Mouse (Mus musculus) CD4-positive, CD25-positive, alpha-beta regulatory T cell, adult 4 months (primary cell): ENCODE data around the gene Tas2r135. TPM values are rescaled to one million over a fixed set of nuclear protein-coding genes. Genes with fewer than 3 reads are reported as not detected.

ENCODE experiments used
- ATAC-seq: one replicate; pipeline ENCODE4 v1.8.0; 2017
- polyA plus RNA-seq, 2 experiments: library from polyadenylated mRNA; unstranded; fragments of 100-300 nt; shearing (Covaris generic); gene quantifications; one replicate each; pipeline ENCODE4 v1.2.1; 2017

Gene Tas2r135
- polyA plus RNA-seq, 2 experiments from 2014 or later, result not detected

DNA sequence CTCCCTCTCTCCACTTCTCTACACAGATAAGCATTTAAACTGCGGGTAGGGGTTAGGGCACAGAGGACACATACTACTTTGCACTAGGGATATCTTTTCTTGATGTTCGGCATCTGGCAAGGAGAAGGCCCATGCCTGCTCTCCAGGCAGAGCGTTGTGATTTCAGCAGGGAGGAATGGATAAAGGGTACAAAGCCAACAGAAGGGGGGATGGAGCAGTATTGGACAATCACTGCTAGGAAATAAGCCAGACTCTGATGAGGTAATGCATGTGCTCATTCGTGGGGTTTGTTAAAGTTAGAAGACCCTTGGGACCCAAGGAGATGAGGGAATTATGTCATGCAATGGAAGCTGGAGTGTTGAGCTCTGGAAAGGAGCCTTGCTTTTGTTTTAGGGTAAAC is 30.5 kb upstream of the Tas2r135 start:
- ATAC-seq, result no peak

DNA sequence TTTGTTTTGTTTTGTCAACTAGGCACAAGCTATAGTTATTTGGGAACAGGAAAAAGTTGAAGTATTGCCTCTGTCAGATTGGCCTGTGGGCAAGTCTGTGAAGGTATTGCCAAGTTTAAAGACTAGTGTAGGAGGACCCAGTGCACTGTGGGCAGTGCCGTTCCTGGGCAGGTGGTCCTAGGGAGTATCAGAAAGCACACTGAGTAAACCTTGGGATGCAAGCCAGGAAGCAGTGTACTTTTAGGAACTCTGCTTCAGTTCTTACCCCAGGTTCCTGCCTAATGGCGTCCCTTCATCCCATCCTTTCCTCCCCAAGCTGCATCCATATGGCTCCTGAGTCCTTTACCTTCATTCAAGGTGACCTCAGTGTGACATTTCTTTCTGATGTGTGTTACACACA is 30.1 kb upstream of the Tas2r135 start:
- ATAC-seq, result no peak

DNA sequence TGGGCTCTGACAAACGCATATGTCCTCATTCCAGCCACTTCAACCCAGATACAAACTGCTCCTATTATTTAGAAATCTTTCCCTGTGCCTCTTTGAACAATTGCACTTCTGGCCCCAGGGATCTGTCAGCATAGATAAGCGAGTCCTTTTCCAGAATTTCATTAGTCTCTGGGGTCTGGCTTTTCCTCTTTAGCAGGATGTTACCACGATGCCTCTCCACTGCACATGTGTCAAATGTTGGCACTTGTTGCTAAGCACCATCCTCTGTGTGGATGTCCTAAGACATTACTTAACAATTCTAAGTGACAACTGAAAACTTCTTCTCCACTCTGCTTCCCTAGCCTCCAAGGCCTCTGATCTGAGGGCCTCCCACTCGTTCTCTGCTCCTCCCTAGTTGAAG is 29.2 kb upstream of the Tas2r135 start:
- ATAC-seq, result no peak

DNA sequence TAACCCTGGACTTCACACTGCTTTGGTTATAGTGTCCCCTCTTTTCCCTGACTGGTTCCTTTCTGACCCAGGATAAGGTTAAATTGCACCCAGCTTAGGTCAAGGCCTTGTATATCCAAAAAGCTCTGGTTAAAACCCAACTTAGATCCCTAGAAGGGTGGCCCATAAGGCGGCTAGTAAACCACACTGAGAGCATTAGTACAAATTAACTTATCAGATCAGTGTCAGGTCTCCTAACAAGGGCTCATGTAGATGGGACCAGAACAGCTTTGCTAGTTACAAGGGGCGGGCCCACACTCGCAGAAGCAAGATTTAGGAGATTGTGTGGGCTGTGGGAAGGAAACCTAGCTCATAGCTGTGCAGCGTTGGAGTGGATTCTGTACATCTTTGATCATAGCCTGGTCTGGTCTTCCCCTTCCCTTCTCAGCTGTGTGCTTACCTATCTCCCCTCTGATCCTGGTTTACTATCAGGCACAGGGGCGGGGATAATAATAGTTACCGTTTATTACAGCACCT is 28.7 kb upstream of the Tas2r135 start:
- ATAC-seq, result peak; percentile 35

DNA sequence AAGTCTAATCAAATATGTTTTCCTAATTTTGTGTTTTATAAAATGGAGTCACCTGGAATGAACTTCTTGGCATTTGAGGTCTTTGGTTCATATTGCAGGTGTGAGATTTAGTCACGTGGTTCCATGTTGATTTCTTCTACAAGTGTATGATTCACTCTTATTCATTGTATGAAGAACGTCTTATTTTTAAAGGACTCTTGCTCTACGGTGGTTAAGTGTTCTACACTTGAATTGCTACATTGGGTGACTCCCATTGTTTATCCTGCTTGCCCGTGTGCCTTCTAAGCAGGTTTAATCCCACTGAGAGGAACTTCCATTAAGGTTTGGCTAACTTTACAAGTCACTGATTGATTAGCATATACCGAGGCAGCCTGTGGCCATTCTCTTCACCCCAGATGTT is 28.0 kb upstream of the Tas2r135 start:
- ATAC-seq, result no peak

DNA sequence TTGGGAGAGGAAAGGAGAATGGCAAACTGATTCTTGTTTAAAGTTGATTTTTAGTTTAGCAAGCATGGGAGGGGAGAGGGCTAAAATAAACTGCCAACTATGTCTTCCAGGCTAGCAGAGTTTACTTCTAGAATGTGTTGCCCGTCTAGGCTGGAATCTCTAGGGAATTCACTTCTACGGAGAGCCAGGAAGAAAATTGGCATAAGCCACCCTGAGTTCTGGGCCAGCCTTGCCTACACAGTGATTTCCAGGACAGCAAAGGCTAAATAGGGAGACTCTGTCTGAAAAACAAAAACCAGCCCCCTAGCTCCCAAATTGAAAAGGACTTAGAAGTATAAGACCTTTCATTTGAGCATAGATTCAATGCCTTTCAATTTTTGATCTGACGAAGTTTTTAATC is 25.7 kb upstream of the Tas2r135 start:
- ATAC-seq, result no peak

DNA sequence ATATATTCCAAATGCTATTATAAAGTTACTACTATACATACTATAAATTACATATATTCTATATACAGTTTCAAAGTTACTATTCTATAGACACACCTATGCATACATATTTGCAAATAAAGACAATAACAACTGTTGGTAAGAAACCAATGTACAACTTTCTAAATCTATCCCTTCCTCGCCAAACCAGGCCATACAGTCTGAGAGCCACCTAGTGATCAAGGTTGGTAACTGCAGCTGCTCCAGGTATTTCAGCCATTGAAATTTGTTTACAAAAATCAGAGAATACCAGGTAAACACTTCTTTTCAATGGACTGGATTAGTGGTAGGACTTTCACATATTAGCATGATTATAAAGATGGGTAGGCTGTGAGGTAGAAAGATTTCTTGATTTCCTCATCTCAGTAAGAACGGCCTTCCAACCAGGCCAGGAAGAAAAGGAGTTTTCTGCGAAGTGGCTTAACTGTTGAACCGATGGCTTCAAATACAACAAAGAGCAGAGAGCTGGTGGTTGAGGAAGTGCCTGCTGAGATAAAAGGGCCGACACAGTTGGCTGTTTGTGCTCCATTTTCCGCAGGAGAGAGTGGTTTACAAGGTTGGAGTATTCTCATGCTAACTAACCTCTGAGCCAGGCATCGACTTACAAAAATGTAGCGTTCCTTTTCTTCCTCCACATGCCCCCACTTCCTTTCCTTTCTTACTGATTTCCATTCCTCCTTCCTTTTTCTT is 24.7 kb upstream of the Tas2r135 start:
- ATAC-seq, result peak; percentile 77

DNA sequence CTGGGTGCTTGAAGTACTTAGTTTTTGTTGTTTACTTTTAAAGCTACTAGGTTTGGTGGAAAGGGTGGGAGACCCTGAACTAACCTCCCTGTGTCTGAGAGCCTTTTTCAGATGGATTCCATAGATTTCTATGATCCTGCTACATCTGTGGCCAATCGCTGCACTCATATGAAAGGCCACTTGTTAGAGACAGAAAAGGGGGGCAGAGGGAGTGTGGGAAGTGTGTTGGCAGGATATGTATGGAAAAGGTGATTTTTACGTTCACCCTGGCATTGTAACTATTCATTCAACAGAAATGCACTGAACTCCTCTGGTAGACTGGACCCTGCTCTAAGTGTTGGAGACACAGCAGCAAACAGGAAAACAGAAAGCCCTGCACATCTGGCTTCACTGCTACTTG is 24.0 kb upstream of the Tas2r135 start:
- no peak for ATAC-seq

DNA sequence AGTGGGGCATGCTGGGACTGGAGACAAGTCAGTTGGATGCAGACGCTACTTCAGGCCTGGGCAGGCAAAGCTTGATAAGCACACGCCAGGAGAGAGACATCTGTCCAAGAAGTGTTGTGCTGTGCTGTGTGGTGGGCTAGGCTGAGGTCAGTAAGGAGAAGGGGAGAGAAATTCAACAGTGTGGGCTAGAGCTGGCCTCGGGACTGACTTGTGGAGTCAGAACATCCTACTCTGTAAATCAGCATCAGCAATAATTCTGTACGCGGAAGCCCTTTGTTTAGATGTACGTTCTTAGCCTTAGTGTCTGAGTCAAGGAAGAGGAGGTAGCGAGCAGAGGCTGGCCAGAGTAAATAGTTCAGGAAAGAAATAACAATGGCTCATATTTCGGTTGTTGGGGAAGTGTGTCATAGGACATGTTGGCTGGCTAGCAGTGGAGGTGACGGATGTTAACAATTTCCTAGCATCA is 23.3 kb upstream of the Tas2r135 start:
- ATAC-seq, result no peak

DNA sequence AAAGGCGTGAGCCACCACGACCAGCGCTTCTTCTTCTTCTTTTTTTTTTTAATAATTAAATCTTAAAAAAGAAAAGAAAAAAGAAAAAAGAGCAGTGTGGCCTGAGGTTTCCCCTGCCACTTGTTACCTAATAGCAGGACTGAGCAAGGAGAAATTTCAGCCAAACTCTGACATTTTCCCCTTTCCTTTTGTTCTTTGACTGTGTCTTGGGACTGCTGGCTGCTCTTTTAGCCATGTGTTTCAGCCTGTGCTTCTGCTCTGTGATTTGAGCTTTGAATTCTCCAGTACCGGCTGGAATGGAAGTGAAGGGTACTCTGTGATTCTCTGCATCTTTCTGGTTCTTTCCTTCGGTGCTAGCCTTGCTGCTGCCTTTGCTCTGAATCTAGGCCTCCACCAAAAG is 21.9 kb upstream of the Tas2r135 start:
- no peak for ATAC-seq

DNA sequence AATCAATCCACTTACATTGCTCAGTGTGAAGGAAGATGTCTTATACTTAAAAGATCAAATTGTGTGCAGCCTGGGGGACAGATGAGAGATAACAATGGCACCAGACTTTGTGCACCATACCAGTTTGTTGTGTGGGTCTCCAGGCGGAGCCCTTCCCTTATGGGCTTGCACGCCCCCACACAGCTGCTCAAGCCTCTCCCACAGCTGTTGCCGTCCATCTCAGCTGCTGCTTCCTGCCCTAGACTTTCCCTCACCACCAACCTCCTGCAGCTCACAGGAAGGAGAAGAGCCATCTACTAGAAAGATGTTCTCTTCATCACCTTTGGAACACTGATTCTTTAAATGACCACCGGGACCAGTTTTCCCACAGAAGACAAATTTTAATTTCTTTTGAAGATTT is 19.6 kb upstream of the Tas2r135 start:
- no peak for ATAC-seq

DNA sequence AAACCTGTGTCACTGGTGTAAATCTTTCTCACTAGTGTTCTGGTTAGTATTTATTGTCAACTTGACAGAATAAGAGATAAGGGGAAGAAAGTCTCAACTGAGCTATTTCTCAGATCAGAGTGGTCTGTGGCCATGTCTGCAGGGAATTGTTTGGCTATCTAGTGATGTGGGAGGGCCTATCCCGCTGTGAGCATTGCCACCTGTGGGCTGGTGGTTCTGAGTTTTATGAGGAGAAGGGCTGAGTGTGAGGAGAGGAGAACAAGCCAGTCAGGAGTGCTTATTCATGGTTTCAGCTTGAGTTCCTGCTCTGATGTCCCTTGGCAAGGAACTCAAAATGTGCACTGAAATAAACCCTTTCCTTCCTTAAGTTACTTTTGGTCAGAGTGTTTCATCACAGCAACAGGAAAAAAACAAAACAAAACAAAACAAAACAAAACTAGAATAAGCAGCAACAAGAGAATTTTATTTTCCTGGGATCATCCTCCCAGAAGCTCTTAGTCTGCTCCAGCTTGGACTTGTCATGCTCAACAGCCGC is 13.4 kb upstream of the Tas2r135 start:
- no peak for ATAC-seq

DNA sequence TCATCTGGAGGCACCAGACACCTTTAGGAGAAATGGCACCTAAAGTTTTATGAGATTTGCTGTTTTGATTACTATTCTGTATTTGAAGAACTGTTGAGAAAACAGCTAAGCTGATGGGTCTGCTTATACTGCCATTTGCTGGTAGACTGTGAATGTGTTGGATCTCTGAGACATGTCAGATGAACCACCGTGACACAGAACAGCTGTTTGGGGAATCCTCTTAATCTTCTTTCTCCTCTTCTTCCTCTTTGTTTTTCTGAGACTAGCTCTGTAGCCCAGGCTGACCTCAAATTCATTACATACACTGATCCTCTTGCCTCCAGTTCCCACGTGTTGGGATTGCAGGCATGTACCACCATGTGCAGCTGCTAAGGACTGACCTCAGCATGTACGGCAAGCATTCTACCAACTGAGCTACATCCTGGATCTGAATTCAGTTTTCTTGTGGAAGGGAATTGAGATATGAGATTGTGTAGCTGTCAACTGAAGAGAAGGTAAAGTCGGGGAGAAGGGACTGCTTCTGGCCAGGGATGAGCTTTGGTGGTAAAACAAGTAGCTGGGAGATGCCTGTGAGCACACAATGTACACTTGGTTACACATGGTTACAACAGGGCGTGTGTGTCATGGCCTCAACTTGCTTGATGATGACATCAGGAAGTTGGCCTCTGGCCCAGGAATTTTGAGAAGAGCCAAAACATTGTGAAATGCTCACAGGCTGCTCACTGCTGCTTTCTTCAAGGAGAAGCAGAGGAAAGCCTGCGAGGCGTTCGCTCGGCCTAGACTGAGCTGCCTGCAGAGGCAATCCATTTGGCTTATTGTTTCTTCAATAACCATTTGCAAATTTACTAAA is 9.0 kb upstream of the Tas2r135 start:
- ATAC-seq, result no peak

DNA sequence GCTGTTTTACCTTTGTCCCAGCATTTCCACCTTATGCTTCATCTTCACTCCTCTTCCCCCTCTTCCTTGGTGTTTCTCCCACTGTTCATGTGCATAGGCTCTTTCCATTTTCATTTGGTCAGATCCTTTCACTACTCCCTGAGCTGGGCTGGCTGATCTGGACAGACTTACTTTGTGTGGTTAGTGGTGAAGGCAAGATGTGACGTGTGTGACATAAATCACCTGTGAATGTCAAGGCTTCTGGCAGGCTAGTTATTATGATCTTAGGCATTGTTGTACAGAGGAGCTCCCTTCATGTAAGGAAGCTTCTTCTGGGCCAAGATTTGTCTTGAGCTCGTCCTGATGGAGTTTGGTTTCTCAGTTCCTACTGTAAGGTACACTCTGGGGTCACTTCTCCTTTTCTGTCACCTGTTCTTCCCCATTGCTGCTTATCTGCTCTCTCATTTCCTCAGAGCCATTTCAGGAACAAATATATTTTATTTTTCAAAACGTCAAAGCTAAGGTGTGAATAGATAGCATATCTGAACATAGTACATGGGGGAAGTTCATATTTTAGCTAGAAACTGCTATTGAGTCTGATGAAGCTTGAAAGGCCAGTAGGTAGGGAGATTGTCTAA is 8.1 kb upstream of the Tas2r135 start:
- ATAC-seq, result no peak

DNA sequence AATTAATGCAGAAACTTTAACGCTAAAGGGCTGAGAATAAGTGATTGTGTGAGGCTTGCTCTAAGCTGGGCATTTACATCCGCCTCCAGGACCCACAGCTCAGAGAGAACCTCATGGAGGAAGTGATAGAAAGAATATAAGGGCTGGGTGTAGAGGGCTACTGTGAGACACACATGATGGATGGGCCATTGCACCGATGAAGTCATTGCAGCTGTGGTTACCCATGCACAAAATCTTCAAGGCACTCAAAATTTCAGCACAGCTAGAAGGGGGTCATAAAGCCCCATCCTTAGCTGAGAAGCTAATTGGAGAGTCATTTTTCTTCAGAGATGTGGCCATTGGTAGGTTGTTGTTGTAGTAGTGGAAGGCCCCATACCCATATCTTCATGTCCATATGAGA is 6.9 kb upstream of the Tas2r135 start:
- no peak for ATAC-seq

DNA sequence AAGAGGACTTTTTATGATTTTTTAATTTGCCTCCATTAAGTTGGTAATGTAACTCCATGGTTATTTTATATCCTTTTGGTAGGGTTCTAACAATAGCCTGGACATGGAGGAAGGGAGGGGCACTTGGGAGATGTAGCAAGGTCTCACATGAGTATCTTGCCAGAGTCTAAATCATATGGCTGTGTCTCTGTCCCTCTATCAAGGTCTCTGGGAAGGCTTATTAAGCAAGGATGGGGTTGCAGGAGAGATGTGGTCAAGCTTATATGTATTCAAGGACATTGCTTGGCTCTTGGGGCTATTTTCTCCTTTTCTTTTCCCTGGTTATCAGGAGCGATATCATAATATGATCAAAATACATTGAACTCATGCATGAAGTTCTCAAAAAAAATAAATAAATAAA is 6.2 kb upstream of the Tas2r135 start:
- ATAC-seq, result no peak

DNA sequence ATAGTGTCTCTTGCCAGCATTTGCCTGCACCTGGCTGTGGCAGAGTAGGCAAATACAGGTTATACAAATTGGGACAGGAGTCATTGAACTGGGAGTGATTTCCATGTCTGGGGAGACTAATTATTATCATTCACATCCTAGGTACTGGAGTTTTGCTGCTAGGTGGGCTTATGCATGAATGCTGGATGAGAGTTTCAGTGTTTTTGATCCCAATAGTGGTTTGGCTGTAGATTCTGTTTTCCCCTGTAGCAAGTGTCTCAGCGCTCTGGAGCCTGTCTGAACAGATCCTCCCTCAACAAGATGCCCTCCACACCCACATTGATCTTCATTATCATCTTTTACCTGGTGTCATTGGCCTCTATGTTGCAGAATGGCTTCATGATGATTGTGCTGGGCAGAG is 5.3 kb upstream of the Tas2r135 start, which contains the start of gene Tas2r143:
Tas2r143 (plus strand) TSS at position 301 of the 400 bp plus-strand sequence.
- ATAC-seq, result no peak

DNA sequence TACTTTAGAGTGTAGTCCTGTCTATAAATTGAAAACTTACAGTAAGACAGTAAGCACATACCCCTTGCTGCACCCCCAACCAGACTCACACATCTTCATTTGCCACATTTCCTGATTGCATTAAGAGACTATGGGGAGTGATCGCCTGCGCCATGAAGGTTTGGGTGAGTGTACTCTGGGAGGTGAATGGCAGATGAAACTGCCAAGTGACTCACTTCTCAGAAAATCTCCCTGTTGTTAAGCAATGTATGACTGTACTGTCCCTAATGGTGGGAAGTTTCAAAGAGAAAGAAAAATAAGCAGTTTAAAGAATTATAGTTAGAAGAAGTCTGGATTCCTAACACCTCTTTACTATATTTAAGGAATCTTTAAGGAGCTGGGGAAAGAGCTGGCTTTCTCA is 14.2 kb downstream of the Tas2r135 start:
- ATAC-seq, result no peak

DNA sequence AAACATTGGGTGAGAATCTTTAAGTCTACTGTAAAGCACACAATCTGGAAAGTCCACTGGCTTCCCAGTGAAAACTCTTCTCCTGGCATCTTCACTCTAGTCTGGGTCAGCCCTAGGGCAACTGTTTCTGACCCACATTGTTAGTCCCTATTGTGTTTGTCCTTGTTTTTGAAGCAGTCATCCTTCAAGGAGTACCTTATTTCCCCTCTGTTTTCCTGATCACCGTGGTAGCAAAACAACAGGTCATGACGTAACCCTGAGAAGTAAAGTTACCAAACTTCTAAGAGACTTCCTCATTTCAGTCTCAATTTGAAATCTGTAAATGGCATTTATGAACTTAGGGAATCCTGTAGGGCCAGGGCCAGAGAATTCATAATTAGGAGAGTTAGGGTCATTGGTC is 16.2 kb downstream of the Tas2r135 start:
- ATAC-seq, result no peak

DNA sequence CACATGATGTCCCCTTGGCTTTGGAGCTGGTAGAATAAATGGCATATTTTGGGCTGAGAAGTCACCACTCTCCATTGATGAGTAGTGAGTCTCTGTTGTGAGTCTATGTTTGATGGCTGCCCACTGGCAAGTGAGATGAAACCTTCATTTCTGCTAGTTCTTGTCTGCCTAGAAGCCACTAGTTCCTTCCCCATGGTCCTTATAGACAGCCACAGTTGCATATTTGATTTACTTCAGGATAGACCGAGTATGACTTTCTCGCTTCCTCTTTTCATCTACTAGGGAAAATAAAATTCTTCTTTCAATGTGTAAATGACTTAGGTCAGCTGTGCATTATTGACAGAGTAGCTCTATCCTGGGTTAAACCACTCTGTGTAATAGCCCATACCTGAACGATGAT is 19.2 kb downstream of the Tas2r135 start:
- ATAC-seq, result no peak

DNA sequence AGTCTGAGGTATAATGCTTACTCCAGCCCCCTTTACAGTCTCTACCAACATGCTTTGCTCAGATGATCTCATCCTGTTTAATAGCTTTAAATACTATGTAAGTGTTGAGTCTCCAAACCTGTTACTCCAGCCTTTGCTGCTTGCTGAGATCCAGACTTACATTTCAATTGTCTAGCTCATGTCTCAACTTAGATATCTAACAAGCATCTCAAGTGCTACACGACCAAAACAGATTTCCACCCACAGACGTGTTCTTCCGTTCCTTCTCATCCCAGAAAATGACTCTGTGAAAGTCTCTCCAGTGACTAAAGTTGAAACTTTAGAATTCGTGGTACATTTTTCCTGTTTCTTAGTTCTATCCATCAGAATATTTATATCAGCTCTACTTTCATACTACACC is 21.1 kb downstream of the Tas2r135 start:
- ATAC-seq, result no peak

DNA sequence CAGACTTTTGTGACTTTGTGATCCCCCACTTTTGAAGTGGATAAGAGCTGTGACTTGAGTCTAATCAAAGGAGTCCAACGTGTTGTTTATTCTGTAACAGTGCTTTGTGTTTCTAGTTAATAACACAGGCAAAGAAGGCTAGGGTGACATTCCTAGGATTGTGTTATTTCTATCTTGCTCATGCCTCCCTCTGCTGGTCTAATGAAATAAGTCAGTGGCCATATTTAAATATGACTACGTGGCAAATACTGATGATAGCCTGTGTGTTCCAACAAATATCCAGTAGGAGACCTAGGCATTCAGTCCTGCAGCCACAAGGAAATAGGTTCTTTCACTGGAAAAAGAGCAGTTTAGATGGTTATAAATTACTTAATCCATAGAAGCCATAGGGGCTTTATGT is 28.3 kb downstream of the Tas2r135 start:
- ATAC-seq, result no peak

DNA sequence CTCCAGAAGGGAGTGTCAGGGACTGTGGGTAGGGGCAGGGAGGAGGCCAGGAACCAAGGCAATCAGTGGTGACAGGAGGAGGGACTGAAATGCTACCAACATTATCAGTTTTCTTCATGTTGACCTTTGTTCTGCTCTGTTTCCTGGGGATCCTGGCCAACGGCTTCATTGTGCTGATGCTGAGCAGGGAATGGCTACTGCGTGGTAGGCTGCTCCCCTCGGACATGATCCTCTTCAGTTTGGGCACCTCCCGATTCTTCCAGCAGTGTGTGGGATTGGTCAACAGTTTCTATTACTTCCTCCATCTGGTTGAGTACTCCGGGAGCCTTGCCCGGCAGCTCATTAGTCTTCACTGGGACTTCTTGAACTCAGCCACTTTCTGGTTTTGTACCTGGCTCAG is 29.2 kb downstream of the Tas2r135 start, which contains the start of gene Tas2r126:
Tas2r126 (plus strand) TSS at position 90 of the 400 bp plus-strand sequence.
- ATAC-seq, result no peak
